8 mouse cellular contexts compared by ENCODE assay signal in genomic region chr12:24697484-24698204, GRCm38 (mm10). TPM values are rescaled to one million over a fixed set of nuclear protein-coding genes. Genes with fewer than 3 reads are reported as not detected.
DNase-seq lines count a peak whose midpoint lies in the region; ATAC-seq and TF ChIP-seq lines count a peak whose summit lies in the region.

No protein-coding gene starts in this region.

- H3K4me2 ChIP-seq in hindbrain, embryonic 13.5 days: 0 out of 2 replicates have a peak overlapping the region, but pooled peaks have one; percentile 16
- no peak overlapping the region; the same call in 1 of the 2 replicates for H3K4me2 ChIP-seq in midbrain, embryonic 13.5 days (replicated peaks)

- no peak for DNase-seq in kidney, adult 2 months
- no peak for DNase-seq in kidney, adult 18-20 months
- DNase-seq in MN1 (ENCODE audit: low spot score): peak; percentile 40
- DNase-seq in spleen, adult 12 weeks (ENCODE audit: low spot score): no peak
- DNase-seq in adrenal gland, postnatal 14 days: no peak
- no peak for DNase-seq in gastrocnemius, postnatal 25 days

- no peaks in the 10 kb centered on the region for H3K36me3 ChIP-seq in kidney, adult 2 months (ENCODE audit: control insufficient read depth, insufficient read depth, low read length)
- no peaks in the 10 kb centered on the region for H3K36me3 ChIP-seq in hindbrain, embryonic 13.5 days
- no peaks in the 10 kb centered on the region for H3K36me3 ChIP-seq in midbrain, embryonic 13.5 days

- H3K4me3 ChIP-seq in kidney, adult 2 months (ENCODE audit: insufficient read depth, low read depth, low read length): no peak overlapping the region
- no peak overlapping the region for H3K4me3 ChIP-seq in hindbrain, embryonic 13.5 days
- no peak overlapping the region for H3K4me3 ChIP-seq in midbrain, embryonic 13.5 days (replicated peaks)

- TF ChIP-seq CTCF in kidney, adult 2 months (conservative IDR thresholded peaks at IDR 0.05; ENCODE audit: insufficient read depth, insufficient read length, low read depth, low read length): peak; percentile 42; the same call in 1 of the 2 replicates

- no peak for TF ChIP-seq POLR2A in kidney, adult 2 months (IDR thresholded peaks at IDR 0.05; ENCODE audit: low read depth, low read length)

- ATAC-seq in hindbrain, embryonic 13.5 days (ENCODE audit: low FRiP score): peak; percentile 52
- peak; percentile 55 for ATAC-seq in midbrain, embryonic 13.5 days

- no peaks in the 10 kb centered on the region for H3K9me3 ChIP-seq in hindbrain, embryonic 13.5 days
- H3K9me3 ChIP-seq in midbrain, embryonic 13.5 days: no peaks in the 10 kb centered on the region

- no peaks in the 10 kb centered on the region for H3K4me1 ChIP-seq in kidney, adult 2 months (ENCODE audit: control insufficient read depth, insufficient read depth, low read length)
- no peaks in the 10 kb centered on the region for H3K4me1 ChIP-seq in hindbrain, embryonic 13.5 days (replicated peaks)
- H3K4me1 ChIP-seq in midbrain, embryonic 13.5 days (replicated peaks): no peaks in the 10 kb centered on the region

- no peak overlapping the region for H3K27ac ChIP-seq in kidney, adult 2 months (ENCODE audit: insufficient read depth, low read depth, low read length)
- H3K27ac ChIP-seq in hindbrain, embryonic 13.5 days: no peak overlapping the region
- no peak overlapping the region for H3K27ac ChIP-seq in midbrain, embryonic 13.5 days

- WGBS in kidney, adult 2 months: 57% methylated on average over 8 of the region's 8 CpGs
- 63% methylated on average over 8 of the region's 8 CpGs for WGBS in hindbrain, embryonic 13.5 days
- 61% methylated on average over 8 of the region's 8 CpGs for WGBS in midbrain, embryonic 13.5 days

- no peaks in the 10 kb centered on the region for H3K27me3 ChIP-seq in kidney, adult 2 months (replicated peaks; ENCODE audit: control insufficient read depth, insufficient read depth, low read length)
- no peaks in the 10 kb centered on the region for H3K27me3 ChIP-seq in hindbrain, embryonic 13.5 days
- H3K27me3 ChIP-seq in midbrain, embryonic 13.5 days: no peaks in the 10 kb centered on the region

- no peak overlapping the region for H3K9ac ChIP-seq in hindbrain, embryonic 13.5 days
- no peak overlapping the region for H3K9ac ChIP-seq in midbrain, embryonic 13.5 days (replicated peaks)

RNA-seq across cellular contexts. Expression of gene Rrm2, which starts 10.4 kb away (rescaled TPM):
- polyA plus RNA-seq in kidney, adult 2 months (2012; rRNA removed): 1.3 and 1.6 TPM in 2 replicates
- 71.9 and 90.1 TPM in 2 replicates for polyA plus RNA-seq in hindbrain, embryonic 13.5 days (2015; fragmentation: Nextera tagmentation; extraction: Ambion mirVana)
- polyA plus RNA-seq in midbrain, embryonic 13.5 days (2015; fragmentation: Nextera tagmentation; extraction: Ambion mirVana): 153 and 175 TPM in 2 replicates
- 42.1 and 56.4 TPM in 2 replicates for total RNA-seq in adrenal gland, postnatal 14 days (2021)
- 1 to 10 TPM; 1.8 to 3.6 TPM for total RNA-seq in gastrocnemius, postnatal 25 days (2021)

RNA-seq across cellular contexts. Expression of gene Cys1, which starts 16.0 kb away (rescaled TPM):
- 71.1 and 93.2 TPM in 2 replicates for polyA plus RNA-seq in kidney, adult 2 months (2012; rRNA removed)
- 0.56 and 1.6 TPM in 2 replicates for polyA plus RNA-seq in hindbrain, embryonic 13.5 days (2015; fragmentation: Nextera tagmentation; extraction: Ambion mirVana)
- polyA plus RNA-seq in midbrain, embryonic 13.5 days (2015; fragmentation: Nextera tagmentation; extraction: Ambion mirVana): 0.90 and 1.0 TPM in 2 replicates
- total RNA-seq in adrenal gland, postnatal 14 days (2021): 3.5 and 3.9 TPM in 2 replicates
- 1 to 10 TPM; 3.0 to 3.5 TPM for total RNA-seq in gastrocnemius, postnatal 25 days (2021)

RNA-seq across cellular contexts. Expression of gene Klf11, which starts 46.6 kb away (rescaled TPM):
- 8.4 and 8.5 TPM in 2 replicates for polyA plus RNA-seq in kidney, adult 2 months (2012; rRNA removed)
- 15.9 and 17.6 TPM in 2 replicates for polyA plus RNA-seq in hindbrain, embryonic 13.5 days (2015; fragmentation: Nextera tagmentation; extraction: Ambion mirVana)
- 16.8 and 19.1 TPM in 2 replicates for polyA plus RNA-seq in midbrain, embryonic 13.5 days (2015; fragmentation: Nextera tagmentation; extraction: Ambion mirVana)
- 13.7 and 17.3 TPM in 2 replicates for total RNA-seq in adrenal gland, postnatal 14 days (2021)
- 1 to 10 TPM; 4.8 to 6.9 TPM for total RNA-seq in gastrocnemius, postnatal 25 days (2021)

Comparison
In these comparisons a context has a peak if more than half of its experiments do, and no peak if none do; other contexts are left out.
1. RNA of gene Rrm2, which starts 10.4 kb away (polyA plus RNA-seq): 153 to 175 TPM in midbrain, embryonic 13.5 days and 71.9 to 90.1 TPM in hindbrain, embryonic 13.5 days; 1.3 to 1.6 TPM in kidney, adult 2 months; every median in the first group is over 10 times any median in the second.
2. RNA of gene Cys1, which starts 16.0 kb away (polyA plus RNA-seq): 71.1 to 93.2 TPM in kidney, adult 2 months; 0.90 to 1.0 TPM in midbrain, embryonic 13.5 days and 0.56 to 1.6 TPM in hindbrain, embryonic 13.5 days; every median in the first group is over 10 times any median in the second.